Mouse (Mus musculus): ENCODE results near the gene Prss35.

- TF ChIP-seq CTCF (IDR thresholded peaks at IDR 0.05; ENCODE audit: extremely low read depth, insufficient read length, insufficient replicate concordance, low read depth, low read length) (no peak), POLR2A (IDR thresholded peaks at IDR 0.05; ENCODE audit: low read depth, low read length) (no peak)
These were observed 33.9 kb downstream of the Prss35 start for GRCm38 (mm10) chr9:86777309-86777708.
